Mouse (Mus musculus) v-Abl transformed pro-B cells (cell line): Measurements from ENCODE around the gene Inpp4b.

ENCODE experiments used
- in situ Hi-C, 2 experiments: fragments of 400-800 bp; cut with MboI; formaldehyde crosslinking; loops; one replicate each; pipeline ENCODE4 v1.15.1; 2025; ENCODE audit not compliant: unreplicated experiment in 2 of 2

The Inpp4b gene

DNA sequence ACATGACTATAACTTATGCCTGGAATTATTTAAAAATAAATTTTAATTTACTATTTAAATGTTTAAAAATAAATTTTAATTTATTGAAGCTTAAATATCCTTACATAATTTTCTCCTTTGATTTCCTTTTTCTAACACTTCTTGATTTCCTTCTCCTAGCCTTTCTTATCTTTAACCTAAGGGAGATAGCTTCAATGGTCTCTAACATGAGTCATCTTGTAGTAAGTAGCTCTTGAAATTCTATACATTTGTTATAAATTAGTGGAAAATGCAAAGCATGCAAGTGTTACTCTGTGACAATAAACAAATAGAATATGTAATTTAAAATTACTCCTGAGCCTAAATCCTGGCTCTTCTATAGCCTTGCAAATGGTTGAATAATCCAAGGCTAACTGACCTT is 520.4 kb downstream of the Inpp4b start:
- in situ Hi-C loops, result no loop called here

DNA sequence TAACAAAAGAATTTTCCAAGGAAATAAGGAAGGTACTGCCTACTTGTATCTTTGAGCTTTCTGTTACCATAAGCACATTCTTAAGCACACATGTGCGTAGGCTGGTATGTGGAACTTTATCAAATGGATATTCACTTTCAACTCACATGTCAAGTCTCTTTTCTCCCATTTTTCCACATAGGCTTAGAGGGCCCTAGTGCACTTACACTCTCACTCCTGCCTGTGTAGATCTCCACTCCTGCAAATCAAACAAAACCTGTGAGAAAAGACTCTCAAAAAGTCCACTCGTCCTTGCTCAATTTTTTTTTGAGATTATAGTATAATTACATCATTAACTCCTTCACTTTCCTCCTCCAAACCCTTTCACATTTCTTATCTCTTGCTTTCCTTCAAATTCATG is 522.0 kb downstream of the Inpp4b start:
- in situ Hi-C loops, result no loop called here

GRCm38 (mm10) chr8:81865664-81866063 is 523.3 kb downstream of the Inpp4b start:
- in situ Hi-C loops, result no loop called here

- in situ Hi-C loops, result no loop called here
Measured at GRCm38 (mm10) chr8:81867020-81867419, 524.7 kb downstream of the Inpp4b start.

GRCm38 (mm10) chr8:81870466-81870865 is 528.1 kb downstream of the Inpp4b start:
- in situ Hi-C loops, result no loop called here

GRCm38 (mm10) chr8:81880071-81880470 is 537.7 kb downstream of the Inpp4b start:
- in situ Hi-C loops, result no loop called here

DNA sequence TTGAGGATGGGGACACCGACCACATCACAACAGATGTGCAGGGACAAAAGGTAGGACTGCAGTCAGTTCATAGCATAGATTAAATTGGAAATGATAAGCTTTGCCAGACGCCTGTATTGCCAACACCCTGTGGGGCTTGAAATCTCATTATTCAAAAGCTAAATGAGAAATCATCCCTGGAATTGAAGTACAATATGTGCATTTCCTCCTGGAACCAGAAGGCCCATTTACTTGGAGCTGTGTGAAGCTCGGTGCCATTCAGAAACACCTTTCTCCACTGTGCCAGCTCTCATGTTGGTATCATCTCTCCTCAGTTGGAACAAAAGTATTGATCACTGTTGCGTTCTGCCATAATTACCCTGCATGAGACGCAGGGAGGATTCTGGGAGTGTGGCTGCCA is 541.8 kb downstream of the Inpp4b start:
- in situ Hi-C loops, result no loop called here

GRCm38 (mm10) chr8:81888843-81889242 is 546.5 kb downstream of the Inpp4b start:
- in situ Hi-C loops, result loop anchor here in 1 of 2 experiments (5.0 kb wide), 1 partner anchor 43 kb away; no protein-coding TSS in a partner anchor

DNA sequence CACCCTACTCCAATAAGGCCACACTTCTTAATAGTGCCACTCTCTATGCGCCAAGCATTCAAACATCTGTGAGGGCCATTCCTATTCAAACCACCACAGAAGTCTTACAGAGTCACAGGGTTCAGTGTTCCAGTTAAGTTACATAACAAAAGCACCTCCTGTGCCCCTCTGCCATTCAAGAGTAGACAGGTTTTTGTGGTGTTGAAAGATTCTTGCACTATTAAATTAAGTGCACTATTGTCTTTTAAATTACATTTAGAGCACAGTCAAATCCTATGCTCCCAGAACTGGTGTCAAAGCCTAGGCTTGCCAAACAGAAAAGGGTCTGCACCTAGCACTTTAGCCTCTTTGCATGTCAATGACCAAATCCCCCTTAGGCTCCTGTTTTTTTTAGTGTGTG is 550.9 kb downstream of the Inpp4b start:
- in situ Hi-C loops, result no loop called here

DNA sequence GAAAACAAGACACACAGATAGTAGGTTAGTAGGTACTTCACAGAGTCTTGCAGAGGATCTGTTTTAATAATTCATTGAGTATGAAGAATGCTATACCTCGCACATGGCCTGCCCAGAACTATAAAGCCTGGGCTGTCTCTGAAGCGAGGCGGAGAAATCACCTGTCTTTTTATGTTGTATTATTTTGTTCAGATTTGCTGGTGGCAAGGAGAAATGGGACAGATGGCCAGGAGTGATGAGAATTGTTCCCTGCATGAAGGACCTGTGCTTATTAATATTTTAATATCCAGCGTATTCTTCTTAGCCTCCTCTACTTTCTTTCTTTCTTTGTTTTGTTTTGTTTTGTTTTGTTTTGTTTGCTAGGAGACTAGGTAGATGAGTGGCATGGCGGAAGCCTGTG is 604.5 kb downstream of the Inpp4b start:
- in situ Hi-C loops, result no loop called here

- in situ Hi-C loops, result no loop called here
Measured at GRCm38 (mm10) chr8:81953101-81953500, 610.7 kb downstream of the Inpp4b start.

DNA sequence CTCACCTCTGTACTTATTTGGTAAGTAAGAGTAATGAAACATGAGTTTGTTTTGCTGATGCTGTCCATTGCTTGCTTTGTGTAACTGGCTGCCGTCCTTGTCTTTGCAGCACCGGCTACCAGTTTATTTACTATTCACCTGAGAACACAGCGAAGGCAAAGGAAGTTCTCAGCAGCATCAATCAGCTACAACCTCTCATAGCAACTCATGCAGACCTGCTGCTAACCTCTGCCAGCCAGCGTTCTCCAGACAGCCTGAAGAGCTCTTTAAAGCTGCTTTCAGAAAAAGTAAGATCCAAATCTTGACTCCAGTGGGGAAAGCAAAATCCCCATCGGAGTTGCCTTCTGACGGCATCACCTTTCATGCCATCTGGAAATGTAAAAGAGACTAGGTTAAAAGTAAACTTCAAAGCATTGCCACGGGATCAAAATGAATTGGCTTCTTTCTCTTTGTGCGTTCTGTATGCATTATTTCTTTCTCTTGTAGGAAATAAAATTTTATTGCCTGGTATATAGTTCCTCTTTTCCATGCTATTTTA is 642.8 kb downstream of the Inpp4b start:
- in situ Hi-C loops, result no loop called here

DNA sequence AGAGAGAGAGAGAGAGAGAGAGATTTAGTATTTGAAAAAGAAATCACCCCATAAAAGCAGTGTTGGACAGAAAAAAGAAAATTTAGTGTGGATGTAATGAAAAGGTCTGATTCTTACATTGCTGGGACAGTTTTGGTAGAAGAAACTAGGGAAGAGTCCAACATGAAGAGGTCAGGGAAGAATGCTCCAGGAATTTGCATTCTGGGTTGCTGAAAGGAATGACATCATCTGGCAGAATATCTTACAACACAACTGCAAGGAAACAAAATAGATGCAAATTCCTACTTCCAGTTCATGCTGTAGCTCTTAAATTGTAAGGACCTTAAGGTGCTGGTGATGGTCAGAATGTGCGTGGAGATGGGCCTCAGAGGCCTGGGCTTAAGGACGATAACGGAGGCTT is 650.6 kb downstream of the Inpp4b start:
- in situ Hi-C loops, result no loop called here

- in situ Hi-C loops, result no loop called here
Measured at GRCm38 (mm10) chr8:81996239-81996638, 653.9 kb downstream of the Inpp4b start.

- in situ Hi-C loops, result no loop called here
Measured at GRCm38 (mm10) chr8:81996823-81997222, 654.5 kb downstream of the Inpp4b start.

GRCm38 (mm10) chr8:82004158-82004557 is 661.8 kb downstream of the Inpp4b start:
- in situ Hi-C loops, result no loop called here

- in situ Hi-C loops, result no loop called here
Measured at GRCm38 (mm10) chr8:82005466-82005865, 663.1 kb downstream of the Inpp4b start.

GRCm38 (mm10) chr8:82017792-82018191 is 675.4 kb downstream of the Inpp4b start:
- in situ Hi-C loops, result no loop called here

- in situ Hi-C loops, result loop anchor here (10.0 to 25.0 kb wide), 3 partner anchors 540 to 693 kb away; partner anchors contain the start of gene Inpp4b (in 1 of the 2)
Measured at GRCm38 (mm10) chr8:82027401-82027800, 685.0 kb downstream of the Inpp4b start.

DNA sequence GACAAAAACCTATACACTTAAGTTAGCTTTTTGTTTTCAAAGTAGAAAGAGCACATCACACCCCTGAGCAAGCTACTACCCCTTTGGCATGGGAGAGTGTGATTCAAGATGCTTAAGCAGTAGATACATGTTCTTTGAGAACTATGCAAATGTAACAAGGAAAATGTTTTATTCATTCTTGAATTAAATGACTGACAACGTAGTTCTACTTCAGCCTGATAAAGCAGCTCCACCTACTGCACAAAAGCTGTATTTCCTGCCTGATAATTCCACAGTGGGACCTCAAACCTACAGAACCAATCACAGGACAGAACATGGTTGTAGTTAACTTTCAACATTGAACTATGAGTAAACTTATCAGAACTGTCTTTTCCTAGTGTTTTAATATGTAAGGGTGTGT is 686.5 kb downstream of the Inpp4b start:
- in situ Hi-C loops, result loop anchor here (10.0 to 25.0 kb wide), 3 partner anchors 542 to 694 kb away; partner anchors contain the start of gene Inpp4b (in 1 of the 2)

DNA sequence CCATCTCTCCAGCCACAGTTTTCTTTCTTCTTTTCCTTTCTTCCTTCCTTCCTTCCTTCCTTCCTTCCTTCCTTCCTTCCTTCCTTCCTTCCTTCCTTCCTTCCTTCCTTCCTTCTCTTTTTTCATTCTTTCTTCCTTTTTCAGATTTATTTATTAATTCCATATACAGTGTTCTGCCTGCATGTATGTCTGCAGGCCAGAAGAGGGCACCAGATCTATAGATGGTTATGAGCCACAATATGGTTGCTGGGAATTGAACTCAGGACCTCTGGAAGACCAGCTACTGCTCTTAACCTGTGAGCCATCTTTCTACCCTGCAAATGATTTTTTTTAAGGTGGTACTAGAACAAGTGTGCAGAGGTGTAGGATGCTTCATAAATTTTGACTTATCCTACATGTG is 689.7 kb downstream of the Inpp4b start:
- in situ Hi-C loops, result loop anchor here in 1 of 2 experiments (25.0 kb wide), 2 partner anchors 545 to 695 kb away; partner anchors contain the start of gene Inpp4b

- in situ Hi-C loops, result no loop called here
Measured at GRCm38 (mm10) chr8:82054030-82054429, 711.7 kb downstream of the Inpp4b start.

GRCm38 (mm10) chr8:82067619-82068018 is 725.3 kb downstream of the Inpp4b start:
- in situ Hi-C loops, result no loop called here
